Mouse (Mus musculus) frontal cortex, postnatal 10 days (tissue): Measurements from ENCODE around the gene Stx3.

Source experiments
- DNase-seq, 2 experiments: peaks; one replicate each; pipeline ENCODE4 v3.0.0; 2022; ENCODE audit warnings: low spot score in 2 of 2, mixed read lengths in 1 of 2

The Stx3 gene

DNA sequence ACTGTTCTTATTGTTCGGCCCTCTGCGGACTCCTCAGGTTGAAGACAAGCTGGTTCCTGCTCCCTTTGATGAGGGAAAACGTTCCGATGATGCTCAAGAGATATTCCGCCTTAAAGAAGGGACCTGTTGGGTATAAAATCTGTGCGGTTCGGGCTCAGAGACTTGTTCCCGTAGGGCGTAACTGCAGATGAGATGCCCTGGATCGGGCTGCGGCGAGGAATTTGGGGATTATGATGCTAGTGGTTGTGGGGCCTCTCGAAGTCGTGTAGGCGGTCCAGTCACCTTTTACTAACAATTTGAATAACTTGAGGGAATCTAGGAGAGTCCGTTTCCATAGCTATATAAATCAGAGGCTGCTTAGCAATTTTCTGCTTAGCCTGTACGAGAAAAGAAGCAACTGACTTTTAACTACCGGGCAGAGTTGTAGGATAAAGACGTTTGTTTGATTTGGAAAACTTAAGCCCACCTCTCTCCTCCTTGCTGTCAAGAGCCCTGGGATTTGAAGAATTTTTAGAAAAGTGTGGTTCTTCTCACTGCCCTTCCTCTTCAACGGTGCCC, at the start of gene Stx3:
Gene Stx3, minus strand, starts transcription at position 261 of the 558 bp plus-strand sequence.
- DNase-seq = no peak

DNA sequence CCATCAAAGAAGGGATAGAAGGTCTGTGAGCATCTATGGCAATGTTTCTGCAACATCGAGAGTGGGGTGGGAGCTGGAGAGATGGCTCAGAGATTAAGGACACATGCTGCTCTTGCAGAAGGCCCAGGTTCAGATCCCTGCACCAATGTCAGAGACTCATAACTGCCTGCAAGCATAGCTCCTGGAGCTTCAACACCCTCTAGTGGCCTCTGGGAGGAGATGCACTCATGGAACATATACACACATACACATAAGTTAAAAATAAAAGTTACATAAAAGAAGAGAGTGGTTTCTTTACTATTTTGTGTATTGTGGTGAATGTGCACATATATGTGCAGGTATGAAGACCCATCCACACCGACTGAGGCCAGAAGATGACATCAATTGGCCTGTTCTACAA, 48.6 kb upstream of the Stx3 start:
- DNase-seq = no peak

DNA sequence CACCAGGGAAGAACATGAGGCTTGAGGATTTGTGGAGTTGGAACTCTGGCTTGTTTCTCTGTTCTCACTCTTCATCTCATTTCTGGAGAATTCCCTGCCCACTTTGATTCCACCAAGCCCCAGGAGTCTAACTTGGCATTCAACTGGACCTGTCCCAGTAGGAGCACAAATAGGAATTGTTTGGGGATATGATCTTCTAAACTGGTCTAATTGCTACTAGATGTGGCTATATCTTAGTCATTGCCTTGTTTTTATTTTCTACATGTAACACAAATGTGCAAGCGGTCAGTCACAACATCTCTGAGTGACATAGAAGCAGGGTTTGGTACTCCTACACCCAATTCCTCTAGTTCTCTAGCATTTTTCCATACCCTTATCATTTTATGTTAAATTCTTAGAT, 41.8 kb upstream of the Stx3 start, which contains the start of gene Olfr1418:
Gene Olfr1418, minus strand, starts transcription at position 101 of the 400 bp plus-strand sequence.
- DNase-seq = no peak

DNA sequence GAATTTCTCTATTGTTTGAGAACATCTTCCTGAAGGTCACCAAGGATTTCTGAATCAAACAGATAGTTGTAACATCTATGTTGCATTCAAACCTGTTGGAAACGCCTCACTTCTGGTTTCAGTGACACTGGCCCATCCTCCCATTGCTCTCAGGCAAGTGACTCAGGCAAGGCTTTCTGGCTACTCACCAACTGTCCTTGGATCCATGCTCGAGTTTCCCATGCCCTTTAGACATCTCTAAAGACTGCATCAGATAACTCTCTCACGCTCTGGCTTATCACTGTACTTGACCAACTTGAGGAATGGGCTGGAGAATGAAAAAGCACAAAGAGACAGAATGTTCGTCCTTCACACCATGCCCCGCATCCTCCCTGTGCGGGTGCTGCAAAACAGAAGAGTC, 37.3 kb upstream of the Stx3 start:
- DNase-seq = no peak

DNA sequence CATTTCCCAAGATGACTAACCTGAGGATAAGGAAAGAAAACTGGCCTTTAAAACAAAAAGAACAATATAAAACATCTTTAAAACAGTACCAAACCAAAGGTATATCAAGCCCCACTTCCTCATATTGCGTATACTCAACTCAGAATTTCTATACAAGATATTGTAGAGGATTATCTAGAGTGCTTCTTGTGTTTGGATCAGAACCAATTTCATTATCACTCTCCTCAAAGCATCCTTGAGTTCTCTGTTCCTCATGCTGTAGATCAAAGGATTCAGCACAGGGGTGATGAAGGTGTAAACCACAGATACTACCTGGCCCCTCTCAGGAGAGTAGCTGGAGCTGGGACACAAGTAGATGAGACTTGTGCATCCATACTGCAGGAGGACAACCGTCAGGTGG, 35.6 kb upstream of the Stx3 start:
- DNase-seq = no peak

DNA sequence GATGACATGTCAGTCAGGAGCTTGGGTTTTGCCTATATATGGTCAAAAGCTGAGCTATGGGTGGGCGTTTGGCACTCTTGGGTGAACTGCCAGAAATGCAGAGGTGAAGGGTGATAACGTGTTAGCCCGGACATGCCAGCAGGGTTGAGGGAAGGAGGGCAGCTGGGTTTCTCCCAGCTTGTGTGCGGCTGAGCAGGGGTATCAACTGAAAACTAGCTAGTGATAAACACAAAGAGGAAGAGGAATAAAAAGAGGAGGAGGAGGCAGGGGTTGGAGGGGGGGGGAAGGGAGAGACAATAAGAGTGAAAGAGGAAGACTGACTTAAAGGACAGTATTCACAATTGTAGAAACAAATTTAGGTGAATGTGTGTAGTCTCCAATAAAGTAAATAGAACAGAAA, 33.4 kb upstream of the Stx3 start:
- no peak for DNase-seq

DNA sequence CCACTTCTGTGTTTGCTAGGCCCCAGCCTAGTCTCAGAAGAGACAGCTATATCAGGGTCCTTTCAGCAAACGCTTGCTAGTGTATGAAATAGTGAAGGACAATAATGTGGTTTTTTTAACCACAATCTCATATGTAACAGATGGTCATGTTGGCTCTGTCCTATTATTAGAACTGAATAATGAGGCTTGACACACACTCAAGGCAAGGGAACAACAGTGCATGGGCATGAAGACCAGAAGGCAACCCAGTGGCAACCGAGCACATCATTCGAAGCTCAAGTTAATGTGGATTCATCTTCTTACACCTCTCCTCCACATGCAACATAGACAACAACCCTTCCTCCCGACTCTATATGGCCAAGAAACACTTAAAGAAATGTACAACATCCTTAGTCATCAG, 27.1 kb upstream of the Stx3 start:
- DNase-seq = no peak

DNA sequence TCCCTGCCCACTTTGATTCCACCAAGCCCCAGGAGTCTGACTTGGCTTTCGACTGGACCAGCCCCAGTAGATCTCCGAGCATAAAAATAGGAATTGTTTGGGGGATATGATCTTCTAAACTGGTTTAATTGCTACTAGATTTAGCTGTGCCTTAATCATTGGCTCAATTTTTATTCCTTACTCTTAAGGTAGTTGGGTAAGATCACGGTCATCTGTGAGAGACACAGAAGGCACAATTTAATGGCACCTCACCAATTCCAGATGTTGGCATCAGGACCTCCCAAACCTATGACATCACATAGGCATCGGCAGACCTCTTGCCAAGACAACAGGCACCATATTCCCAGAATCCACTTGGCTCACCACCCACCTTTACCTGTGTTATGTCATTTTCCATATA, 19.9 kb upstream of the Stx3 start, which contains the start of gene Olfr1417:
Gene Olfr1417, minus strand, starts transcription at position 101 of the 400 bp plus-strand sequence.
- no peak for DNase-seq

DNA sequence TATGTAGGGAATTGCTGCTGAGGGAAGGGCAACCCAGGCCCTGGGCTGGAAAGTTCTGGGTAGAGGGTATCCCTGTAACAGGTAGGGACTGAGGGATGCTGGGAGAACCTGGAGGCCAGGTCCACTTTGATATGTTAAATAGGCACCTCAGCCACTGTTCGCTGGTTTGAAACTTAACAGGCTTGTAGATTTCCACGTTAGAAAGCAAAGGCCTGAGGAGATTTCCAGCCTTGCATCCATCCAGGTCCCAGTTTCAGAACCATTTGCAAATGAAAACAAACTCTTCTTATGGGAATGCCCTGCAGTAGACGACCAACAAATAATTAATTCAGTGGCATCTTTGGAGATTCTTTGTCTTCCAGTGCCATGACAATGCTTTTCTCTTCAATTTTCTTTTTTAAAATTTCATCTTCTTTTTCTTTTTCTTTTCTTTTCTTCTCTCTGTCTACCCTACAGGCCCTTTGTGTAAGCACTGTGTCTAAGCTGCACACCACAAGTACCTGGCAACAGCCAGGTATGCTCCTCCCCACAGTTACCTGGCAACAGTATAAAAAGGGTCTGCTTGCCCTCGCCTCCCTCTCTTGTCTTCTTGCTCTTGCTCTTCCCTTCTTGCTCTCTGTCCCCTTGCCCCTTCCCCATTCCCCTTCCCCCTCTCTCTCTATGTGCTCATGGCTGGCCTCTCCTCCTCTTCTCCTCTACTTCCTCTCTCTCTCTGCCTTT, 4.3 kb upstream of the Stx3 start:
- no peak for DNase-seq

DNA sequence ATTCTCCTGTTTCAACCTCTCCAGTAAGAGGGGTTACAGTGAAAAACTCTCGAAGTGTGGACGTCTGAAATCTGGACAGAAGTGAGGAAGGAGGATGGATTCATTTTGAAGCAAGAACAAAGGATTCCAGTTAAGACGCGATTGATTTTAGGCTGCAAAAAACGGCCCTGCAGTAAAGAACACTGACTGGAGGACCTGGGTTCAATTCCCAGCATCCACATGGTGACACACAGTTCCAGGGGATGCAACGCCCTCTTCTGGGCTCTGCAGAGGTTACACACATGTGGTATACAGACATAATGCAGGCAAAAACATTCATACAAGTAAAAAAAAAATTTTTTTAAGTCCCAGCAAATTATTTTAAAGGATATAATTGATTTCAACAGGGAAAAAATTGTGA, 1.0 kb upstream of the Stx3 start:
- DNase-seq = no peak

DNA sequence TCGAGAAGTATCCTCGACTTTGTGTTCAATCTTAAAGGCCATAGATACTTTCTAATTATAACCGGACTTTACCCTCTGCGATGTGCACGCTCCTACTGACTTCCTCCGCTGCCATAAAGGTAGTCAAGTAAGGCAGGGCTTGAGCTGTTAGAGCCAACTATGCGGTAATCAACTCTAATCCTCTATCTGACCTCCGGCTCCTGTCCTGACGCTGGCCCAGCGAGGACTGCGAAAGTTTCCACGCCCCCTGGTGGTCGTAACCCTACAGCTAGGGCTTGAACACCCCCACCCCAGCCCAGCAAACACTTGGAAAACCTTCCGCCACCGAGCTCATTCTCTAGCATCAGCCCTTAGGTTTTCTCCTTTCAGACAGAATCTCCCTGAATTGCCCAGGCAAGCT, 597 bp upstream of the Stx3 start:
- DNase-seq = peak in 1 of 2 experiments; percentile 60

DNA sequence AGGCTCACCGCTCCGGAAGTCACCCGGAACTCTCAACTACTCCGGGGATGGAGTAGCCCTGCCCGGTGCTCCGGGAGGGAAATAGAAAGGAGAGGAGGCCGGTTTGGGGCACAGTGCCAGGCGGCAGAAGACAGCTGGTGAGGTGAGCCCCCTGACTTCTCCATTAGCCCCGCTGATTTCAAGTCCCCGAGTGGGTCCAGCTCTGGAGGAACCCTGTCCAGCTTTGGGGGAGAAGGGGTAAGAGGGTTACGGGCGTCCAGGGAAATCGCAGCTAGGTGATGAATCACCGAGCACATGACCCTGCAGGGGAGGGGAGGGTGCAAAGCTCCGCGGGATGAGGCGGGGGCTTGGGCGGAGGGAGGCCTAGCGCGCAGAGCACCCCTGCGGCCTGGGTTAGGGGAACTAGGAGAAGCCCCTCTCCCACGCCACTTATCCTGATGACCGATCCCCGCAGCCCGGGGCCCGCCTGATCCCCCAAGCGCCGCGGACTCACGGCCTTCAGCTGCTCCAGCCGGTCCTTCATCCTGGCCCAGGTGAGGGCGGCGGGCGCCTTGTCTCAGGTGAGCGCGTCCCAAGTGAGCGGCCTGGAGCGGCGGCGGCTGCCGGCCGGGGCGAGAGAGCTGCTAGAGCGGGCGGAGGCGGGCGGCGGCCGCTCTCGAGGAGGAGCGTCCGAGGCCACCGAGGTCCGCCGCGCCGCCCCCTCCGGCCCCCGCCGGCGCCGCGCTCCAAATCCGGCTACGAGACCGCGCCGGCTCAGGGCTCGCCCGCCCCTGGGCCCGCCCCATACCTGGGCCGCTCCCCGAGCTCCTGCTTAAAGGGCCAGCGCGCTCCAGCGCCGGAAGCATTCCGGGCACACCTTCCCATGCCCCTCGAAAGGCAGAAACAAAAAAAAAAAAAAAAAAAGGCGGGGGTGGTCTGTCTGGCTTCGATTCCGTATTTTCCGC, 732 bp downstream of the Stx3 start:
- DNase-seq = peak; percentile 13 to 32

DNA sequence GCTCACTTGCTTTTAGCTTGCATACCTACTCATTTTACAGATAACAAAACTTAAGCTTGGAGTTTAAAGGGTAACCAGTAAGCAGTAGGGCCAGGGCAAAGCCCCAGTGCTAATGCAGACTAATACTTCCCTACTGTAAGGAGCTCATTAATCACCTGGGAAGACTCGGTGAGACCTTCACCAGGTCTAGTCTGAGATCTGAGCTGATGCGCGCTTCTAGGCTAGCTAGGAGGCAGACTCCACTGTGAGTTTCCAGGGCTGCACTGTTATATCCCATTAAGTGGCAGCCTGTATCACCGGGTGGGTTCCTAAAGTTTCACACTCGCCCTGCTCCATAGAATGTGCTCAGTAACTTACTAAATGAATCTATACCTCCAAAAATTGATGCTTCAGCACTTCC, 1.6 kb downstream of the Stx3 start:
- DNase-seq = no peak

DNA sequence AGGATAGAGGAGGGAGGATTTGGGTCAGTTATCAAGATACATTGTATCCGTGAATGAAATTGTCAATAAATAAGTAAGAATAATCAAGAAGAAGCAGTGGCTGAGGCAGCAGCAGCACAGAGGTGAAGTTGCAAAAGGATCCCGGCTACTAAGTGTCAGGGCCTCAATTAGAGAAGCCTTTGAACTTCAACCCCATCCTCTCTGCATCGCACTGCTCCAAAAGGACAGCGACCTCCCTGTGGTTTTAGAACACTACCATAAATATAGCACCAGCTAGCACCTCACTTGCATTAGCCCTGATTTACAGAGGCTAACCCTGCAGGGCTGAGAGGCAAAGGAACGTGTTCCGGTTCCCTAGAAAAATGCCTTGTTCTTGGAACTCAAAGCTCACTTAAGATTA, 2.5 kb downstream of the Stx3 start:
- DNase-seq = no peak

DNA sequence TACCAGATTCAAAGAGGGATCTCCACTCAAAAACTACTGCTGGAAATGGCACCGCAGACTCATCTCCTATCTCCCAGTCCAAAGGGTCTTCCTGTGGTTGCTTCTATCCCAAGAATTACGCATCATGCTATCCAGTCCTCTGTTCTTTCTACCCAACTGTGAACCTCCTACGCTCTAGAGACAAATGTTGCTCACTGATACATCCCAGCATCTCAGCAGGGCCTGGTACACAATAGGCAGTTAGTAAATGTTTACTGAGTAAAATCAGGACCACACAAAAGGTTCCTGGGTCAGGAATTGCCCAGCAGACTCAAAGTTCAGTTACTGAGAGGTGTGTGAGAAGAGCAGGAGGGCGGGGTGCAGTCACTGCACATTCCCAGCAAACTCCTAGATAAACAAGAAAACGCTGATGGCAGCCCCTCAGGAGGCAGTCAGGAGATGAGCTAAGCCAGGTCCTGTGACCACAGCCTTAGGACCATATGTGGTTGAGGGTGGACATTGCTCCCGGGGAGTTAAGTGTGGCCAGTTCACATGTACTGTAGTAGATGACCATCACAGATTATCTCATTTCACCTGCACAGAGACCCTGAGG, 4.4 kb downstream of the Stx3 start:
- no peak for DNase-seq

DNA sequence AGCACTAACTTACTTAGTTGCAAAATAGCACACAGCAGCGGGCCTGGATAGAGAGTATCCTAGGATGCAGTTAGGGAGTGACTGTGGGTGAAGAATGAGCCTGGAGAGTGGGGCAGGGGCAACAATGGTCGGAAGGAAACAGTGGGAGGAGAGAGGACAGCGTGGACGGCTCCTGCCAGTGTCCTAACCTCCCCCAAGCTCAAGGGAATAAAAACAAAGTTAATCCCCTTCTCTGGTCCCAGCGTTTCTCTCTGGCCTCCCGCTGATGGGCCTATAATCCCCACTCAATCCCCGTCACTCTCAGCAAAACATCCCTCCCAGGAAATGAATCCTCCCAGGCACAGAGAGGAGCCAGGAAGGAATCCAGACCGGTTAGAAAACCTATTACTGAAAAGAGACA, 5.6 kb downstream of the Stx3 start:
- no peak for DNase-seq

DNA sequence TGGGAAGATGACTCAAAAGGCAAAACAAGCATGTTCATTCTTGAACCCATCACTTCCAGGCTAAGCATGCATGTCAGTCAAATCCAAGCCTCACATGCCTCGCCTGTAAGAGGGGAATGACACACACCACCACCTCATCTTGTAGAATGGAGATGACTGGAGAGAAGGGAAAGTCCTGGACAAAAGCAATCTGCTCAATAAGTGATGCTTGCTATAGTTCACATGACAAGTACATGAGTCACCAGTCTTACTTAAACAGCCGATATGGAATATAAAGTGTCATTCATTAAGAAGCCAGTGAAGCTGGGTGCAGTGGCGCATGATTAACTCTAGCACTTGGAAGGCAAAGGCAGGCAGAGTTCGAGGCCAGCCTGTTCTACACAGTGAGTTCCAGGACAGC, 6.1 kb downstream of the Stx3 start:
- DNase-seq = no peak

DNA sequence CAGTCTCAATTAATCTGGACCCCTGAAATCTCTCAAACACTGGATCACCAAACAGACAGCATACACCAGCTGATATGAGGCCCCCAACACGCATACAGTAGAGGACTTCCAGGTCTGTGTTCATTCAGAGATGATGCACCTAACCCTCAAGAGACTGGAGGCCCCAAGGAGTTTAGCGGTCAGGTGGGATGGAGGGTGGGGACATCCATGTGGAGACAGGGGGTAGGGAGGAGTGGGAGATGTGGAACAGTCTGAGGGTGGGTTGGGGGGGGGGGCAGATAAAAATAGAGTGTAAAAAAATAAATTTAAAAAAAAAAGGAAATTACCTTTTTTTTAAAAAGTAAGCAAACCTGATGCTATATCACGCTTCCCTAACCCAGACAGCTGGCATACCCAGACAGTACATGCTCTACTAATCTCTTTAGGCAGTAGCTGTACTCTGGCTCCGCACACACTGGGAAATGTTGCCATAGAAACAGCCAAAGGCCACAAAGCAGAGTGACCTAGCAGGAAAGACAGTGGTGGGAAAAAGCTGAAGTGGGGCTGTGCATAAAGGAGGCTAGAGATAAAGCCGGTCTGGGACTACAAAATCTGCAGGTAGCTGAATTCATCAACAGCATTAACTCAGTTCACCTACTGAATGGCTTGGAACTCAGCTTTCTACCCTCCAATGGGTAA, 7.4 kb downstream of the Stx3 start:
- DNase-seq = no peak

DNA sequence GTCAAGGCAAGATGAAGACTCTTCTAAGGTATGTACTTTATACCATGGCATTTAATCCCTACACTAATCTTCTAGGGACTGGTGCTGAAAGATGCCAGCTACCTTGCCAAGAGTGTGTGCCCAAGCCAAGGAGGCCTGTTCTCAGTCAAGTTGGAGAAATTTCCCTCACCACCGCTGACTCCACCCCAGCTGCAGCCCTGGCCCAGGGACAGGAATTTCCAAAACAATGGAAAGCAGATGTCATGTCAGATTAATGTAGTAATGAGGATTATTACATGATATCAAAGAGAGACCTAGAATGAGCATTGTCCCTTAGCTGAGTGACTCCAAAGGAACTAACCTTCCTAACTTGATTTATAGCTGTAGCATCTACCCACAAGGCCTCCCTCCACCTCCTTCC, 8.3 kb downstream of the Stx3 start:
- no peak for DNase-seq

DNA sequence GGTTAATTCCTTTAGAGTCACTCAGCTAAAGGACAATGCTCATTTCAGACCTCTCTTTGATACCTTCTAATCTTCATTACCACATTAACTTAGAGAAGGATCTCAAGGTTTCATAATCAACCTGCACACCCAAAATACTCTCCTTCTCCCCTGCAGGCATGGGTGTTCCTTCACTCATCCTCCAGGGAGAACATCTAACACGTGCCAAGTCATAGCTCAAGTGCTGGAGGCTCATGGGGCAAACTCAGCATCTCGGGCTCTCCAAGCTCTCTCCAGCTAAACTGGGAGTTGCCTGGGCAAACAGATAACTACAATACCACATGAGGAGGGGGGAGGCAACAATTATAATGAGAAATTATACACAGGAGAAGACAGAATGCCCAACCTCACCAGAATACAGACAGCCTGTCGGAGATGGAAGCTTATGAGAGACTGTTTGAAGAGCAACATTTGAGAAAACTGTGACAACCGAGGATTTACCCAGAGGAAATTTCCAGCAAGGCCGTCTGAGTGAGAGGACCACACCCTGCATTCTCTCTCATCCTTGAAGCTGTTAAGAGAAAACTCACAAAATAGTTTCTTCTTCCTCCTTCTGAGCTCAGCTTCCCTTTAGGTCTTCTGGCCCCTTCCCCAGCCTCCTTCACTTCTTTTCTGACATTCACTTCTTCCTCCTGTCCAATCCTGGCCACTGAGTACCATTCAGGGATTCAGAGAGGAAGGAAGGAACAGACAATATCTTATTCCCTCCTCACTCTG, 9.0 kb downstream of the Stx3 start:
- DNase-seq = no peak

DNA sequence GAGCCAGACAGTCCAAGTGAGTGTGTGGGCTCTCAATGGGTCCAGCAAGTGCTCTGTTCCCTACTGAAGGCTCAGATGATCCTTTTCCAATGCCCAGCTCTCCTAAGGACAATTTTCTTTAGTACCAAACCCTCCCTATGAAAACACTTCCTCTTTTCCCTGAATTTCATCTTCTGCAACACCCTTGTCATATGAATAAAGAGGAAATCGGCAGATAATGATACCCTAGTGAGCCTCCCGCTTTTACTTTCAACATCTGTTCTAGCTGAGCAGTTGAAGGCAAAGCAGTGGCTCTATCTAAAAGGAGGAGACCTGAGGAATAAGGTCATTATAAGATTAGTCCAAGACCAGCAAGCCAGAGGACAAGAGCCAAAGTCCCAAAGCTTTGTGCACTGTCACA, 10.8 kb downstream of the Stx3 start:
- no peak for DNase-seq
